Mouse (Mus musculus) mouse trophoblast stem cell (cell line): Measurements from ENCODE around the gene Aip.

Source experiments
- in situ Hi-C, 2 experiments: fragments of 300-500 bp; cut with MseI, MboI; formaldehyde crosslinking; loops; 2 replicates in 1 of 2; 3 replicates in 1 of 2; pipeline ENCODE4 v1.15.1; 2025

Gene Aip

DNA sequence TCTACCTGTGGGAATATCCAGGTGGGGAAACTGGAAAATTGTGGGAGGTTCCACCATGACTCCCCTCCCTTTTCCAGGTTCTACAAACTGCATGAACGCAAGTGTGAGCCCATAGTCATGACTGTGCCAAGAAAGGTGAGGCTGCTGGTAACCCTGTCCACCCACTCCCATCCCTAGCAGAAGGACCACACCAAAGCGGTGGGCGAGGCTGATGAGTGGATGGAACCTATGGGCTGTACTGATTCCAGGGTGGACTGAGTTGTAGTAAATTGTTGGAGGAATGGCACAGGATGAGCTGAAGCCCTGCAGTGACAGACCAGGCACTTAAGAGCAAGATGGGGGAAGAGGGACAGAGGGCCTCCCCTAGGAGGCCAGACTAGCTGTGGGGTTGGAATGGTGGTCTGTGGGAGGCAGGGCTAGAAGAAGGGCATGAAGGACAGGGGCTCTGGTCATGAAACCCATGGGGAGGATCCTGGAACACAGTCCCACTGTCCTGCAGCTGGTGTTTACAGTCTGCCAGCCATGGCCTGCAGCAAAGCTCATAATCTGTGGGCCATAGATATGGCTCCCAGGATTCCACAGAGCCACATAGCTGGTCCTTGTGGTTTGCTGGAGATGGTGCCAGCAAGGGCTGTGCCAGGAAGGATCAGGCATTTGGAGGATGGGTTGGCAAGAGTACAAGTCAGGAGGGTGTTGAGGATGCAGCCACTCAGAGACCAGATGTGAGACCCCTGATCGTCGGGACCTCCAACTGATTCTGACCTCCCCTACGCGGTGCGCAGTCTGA lies 27.0 kb upstream of the Aip start:
- in situ Hi-C loops: no loop called here

DNA sequence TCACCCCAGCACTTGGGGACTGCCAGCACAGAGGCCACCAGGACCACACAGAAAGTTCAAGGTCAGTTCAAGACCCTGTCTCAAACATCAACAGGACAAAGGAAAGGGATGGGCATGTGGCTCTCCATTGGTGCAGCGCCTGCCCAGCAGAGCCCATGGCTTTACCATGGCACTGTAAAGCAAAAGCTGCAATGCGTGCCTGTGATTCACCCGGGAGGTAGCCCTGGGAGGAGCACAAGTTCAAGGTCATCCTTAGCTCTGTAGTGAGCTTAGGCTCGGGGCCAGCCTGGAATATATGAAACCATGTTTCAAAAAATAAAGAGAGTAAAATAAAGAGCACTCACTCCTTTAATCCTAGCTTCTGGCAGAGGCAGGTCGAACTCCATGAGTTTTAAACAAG lies 26.2 kb upstream of the Aip start:
- in situ Hi-C loops: no loop called here

DNA sequence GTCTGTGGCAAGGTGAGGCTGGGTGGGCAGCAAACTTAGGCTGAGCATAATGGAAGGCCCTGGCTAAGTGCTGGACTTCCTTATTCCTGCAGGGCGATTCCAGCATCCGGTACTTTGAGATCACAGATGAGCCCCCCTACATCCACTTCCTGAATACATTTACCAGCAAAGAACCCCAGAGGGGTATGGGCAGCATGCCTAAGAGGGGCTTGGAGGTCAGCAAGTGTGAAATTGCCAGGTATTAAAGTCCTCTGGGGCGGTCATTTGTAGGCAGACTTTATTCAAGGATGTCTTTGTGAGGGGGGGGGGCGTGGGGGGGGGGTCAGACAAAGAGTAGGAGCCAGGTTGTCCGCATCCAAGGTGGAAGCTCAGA lies 25.8 kb upstream of the Aip start:
- in situ Hi-C loops: no loop called here

DNA sequence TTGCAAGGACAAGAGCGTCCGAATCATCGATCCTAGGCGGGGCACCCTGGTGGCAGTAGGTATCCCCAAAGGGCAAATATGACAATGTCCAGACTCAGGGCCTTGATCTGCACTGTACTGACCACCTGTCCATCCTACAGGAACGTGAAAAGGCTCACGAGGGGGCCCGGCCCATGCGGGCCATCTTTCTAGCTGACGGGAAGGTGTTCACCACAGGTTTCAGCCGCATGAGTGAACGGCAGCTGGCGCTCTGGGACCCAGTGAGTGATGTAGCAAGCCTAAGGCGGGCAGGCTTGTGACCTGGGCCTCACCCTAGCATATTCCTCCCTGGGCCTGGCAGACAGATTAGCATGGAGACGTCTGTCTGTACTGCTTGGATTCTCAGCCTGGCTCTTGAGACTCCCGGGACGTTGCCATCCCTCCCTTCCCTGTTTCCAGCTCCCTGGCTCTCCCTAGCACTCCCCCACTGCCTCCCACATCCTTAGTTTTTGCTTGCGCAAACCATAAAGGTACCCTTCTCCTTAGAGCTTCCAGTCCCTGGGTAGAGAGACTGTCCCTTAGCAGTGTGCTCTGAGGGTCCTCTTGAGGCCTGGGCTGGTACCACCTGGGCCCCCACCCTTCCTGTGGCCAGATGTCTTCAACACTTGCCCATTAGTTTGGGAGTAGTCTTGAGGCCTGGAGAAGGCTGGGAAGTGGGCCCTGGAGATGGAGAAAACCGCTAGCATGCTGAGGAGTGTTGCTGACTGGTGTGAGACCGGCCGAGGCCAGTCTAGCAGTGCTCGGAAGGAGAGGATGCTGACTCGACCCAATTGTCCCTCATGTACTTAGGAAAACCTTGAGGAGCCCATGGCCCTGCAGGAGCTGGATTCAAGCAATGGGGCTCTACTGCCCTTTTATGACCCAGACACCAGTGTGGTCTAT lies 25.2 kb upstream of the Aip start:
- in situ Hi-C loops: no loop called here

DNA sequence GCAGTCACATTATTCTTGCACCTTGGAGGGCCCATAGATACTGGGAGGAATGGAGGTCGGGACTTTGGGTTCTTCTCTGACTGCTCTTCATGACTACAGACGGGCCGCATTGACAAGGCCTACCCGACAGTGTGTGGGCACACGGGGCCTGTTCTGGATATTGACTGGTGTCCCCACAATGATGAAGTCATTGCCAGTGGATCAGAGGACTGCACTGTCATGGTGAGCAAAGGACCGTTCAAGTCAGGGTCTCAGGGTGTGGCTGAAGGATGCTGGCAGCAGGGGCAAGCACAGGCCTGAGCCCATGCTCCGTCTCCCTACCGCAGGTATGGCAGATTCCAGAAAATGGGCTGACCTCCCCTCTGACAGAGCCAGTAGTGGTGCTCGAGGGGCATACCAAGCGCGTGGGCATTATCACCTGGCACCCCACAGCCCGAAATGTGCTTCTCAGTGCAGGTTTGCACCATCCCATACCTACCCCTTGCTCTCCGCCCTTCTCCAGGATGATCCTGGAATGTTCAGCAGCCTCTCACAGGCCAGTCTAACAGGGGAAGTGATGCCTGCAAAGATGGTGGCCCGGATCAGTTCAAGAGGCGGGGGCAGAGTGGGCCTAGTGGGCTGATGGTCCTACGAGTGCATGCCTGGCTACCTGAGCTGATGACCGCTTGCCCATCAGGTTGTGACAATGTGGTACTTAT lies 24.3 kb upstream of the Aip start:
- in situ Hi-C loops: no loop called here

DNA sequence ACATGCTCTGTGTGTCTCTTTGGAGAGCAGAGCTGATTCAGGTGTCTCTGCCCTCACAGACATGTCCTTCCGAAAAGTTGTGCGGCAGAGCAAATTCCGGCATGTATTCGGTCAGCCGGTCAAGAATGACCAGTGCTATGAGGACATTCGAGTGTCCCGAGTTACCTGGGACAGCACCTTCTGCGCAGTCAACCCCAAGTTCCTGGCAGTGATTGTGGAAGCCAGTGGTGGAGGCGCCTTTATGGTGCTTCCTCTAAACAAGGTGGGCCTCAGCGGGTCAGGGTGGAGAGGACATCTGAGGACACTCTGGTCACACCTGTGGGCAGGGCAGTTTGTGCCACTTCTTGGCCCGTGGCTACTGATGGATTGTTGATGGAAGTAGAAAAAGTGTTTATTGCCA lies 23.6 kb upstream of the Aip start:
- in situ Hi-C loops: no loop called here

DNA sequence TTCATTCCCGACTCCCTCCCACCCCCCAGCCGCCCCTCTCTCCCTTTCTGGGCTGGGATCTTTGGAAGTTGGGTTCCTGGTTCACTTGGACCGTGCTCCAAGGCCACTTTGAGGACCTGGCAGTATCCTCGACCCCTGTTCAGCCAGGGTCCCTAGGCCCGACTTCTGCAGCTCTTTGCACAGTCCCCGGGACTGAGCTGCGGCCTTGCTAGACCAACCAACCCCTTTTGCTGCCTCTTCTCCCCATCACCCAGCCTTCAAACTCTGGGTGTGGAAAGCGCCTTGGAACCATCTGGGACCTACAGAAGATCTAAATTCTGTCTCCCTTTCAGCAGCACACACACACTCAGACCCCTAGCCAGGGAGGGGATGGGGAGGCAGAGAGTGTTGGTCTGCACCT lies 23.2 kb upstream of the Aip start:
- in situ Hi-C loops: no loop called here

DNA sequence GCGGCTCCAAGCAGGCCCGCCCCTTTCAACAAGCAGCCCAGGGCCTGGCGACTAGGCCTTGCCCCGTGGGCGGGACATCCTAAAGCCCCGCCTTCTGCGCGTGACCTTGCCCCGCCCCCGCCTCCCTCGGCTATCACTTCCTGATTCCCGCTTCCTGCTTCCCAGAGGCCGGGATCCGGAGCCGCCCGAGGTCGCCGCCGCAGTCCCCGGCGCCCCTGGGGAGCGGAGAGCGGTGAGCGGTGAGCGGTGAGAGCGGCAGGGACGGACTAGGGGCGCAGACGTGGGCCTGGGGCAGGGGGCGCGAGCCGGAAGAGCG lies 22.8 kb upstream of the Aip start, which contains the start of gene Coro1b:
Gene Coro1b (plus strand): TSS at position 129 of the 316 bp plus-strand sequence.
- in situ Hi-C loops: no loop called here

DNA sequence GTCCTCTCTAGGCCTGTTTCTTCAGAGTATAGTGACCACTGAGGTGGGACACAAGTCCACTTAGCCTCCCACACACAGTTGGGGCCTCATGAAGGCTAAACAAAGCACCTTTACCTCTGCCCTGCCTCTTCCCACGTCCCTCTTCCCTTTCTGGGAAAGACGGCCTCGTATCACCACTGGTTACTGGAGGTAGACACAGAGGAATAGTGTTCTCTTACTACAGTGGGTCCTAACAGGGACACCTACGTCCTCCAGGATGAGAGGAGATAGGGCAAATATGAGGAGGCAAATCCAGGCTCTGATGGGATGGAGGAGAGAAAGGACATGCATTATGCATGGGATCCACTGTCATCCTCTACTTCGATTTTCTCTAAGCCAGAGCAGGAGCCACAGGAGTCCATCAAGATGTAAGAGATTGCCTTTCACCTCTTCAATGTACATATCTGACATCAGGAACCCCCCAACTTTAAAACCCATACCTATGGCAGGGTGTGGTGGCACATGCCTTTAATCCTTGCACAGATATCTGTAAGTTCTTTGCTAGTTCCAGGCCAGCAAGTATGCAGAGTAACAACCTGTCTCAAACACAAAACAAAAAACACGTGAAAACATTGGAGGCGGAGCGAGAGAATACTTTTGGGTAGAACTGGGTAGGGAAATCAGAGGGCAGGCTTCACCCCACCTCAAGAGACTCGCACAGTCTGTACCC lies 22.3 kb upstream of the Aip start:
- in situ Hi-C loops: no loop called here

DNA sequence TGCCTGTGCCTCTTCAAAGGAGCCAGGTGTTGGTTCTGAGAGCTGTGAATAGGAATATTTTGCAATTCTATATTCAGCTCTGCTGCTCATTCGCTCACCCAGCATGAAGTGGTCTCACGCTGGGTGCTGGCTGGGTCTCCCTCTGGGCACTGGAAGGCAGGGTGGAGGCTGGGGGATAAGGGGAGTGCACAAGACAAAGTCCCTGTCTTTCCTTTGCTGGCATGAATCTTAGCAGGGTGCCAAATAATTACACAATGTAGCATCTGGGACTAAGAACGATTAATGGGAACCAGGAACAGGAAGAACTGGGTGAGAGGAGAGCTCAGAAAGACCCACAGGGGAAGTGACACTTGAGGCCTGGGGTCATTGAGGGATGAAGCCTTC lies 21.4 kb upstream of the Aip start:
- in situ Hi-C loops: no loop called here

DNA sequence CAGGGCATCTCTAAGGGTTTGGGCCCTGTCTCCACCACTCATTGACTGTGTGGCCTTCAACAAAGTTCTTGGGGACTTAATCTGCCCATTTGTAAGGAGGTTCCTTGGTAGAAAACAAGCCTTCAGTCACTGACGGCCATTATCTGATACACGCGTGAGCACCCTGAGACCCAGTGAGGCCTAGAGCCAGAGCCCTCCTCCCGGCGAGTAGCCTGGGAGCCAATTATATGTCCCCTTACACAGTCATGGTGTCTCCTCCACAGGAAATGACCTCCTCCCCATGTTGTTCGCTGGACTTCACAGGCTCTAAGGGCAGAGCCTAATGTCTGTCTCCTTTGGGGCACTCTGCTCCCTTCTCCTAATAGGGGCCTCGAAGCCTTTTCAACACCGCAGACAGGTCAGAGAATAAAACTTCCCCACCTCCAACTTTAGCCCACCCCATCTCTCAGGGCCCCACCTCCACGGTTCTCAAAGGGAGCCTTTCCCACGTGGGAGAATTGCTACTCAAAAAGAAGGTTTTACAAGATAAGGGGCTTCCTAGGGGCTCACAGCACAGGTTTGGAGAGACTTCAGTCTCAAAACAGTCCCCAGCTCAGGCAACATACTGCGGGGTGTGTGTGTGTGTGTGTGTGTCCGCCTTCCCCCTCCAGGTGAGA lies 20.8 kb upstream of the Aip start:
- in situ Hi-C loops: no loop called here

DNA sequence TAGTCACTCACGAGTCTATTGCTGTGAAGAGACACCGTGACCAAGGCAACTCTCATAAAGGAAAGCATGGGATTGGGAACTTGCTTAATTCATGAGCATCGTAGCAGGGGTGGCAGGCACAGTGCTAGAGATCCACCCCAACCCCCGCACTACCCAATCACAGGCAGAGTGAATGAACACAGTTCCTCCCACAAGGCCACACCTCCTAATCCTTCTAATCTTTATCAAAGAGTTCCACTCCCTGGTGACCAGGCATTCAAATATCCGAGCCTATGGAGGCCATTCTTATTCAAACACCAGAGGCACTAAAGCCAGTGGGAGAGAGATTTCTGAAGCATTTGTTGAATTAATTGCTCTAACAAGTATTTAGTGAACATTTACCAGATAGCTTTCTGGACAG lies 20.3 kb upstream of the Aip start:
- in situ Hi-C loops: no loop called here

DNA sequence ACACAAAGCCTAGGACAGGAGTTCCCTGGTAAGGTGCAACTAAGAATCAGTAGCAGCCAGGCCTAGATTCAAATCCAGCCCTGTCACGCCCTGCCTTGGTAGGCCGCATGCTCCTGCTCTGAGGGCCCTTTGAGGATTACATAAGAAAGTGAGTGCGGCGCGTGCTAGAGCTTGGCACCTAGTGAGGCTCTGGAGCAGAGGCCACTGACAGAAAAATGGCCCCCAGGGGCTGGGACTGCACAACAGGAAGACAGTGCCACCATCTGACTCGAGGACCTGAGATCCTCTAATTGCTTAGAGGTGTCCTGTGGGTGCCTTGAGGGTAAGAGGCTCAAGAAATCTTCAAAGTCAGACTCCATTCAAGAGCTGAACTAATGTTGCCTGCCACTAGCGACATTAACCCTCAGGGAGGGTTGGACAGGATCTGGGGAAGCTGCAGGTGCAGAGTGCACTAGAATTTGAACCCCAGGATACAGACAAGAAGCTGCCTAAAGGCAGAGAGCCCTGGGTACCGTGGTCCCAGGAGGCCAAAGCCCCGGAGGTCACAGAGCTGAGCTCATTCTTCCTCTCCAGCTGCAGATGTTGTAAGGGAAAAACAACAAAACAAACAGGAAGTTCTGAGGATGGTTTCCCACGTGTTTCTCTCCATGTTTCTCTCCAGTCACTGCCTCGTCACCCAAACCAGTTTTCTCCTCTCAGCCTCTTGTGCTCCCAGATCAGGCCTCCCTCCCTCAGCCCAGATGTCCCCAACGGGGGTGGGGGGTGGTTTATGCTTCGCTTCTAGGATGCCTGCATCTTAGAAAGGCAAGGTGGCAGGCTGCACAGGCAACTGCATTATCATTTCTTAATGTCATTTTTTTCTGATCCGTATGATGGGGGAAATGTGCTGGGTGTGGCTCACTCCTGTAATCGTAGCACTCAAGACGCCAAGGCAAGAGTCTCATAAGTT lies 19.2 kb upstream of the Aip start:
- in situ Hi-C loops: no loop called here

DNA sequence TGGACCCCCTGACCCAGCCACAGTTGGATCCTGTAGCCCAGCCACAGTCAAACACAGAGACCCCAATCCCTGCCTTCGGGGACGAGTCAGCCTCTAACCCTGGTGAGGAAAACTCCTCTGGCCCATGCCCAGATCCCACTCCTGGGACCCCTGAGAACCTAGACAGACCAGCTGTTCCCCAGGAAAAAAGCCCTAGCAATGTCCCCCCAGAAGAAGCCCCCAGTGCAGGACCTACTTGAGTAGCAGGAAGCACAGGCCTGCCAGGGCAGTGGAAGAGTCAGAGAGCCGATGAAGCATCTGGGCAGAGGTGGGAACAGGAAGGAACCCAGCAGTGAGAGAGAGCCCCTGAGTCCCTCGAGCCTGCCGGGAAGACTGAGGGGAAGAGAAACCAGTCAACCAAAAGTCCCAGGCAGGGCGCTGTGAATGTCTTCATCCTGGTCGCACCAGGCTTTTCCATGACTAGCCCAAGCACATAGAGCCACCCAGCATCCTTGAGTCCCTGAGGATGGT lies 18.2 kb upstream of the Aip start, which contains the start of gene Cabp4:
Gene Cabp4 (minus strand): TSS at position 275 of the 510 bp plus-strand sequence.
- in situ Hi-C loops: no loop called here

DNA sequence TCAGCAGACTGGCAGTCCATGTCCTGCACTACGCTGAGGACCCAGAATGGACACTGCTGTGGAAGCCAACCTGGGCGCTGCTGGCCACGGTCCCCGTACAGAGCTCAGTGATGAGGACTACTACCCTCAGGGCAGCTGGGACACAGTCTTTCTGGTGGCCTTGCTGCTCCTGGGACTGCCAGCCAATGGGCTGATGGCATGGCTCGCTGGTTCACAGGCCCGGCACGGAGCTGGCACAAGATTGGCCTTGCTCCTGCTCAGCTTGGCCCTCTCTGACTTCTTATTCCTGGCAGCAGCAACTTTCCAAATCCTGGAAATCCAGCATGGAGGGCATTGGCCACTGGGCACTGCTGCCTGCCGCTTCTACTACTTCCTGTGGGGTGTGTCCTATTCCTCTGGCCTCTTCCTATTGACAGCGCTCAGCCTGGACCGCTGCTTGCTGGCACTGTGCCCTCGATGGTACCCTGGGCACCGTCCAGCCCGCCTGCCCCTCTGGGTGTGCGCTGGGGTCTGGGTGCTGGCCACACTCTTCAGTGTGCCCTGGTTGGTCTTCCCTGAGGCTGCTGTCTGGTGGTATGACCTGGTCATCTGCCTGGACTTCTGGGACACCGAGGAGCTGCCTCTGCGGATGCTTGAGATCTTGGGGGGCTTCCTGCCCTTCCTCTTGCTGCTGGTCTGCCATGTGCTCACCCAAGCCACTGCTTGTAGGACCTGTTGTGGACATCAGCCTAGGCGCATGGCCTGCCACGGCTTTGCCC lies 16.9 kb upstream of the Aip start:
- in situ Hi-C loops: no loop called here

DNA sequence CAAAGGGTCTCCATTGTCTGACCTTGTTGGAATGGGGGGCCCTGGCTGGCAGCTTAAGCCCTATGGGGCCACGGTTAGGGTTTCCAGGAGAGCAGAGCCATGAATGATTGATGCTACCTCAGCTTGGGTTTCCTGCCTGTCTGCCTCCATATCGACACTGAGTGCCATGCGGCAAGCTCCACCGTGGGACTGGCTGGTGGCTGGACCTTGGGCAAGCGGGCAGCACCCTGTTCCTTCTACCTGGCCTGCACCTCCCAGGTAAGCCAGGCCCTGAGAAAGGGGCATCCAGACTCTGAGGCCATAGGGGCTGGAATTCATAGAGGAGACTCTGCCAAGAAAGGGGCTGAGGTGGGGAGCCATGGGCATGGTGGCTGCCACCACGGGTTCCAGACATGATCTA lies 14.5 kb upstream of the Aip start:
- in situ Hi-C loops: no loop called here

DNA sequence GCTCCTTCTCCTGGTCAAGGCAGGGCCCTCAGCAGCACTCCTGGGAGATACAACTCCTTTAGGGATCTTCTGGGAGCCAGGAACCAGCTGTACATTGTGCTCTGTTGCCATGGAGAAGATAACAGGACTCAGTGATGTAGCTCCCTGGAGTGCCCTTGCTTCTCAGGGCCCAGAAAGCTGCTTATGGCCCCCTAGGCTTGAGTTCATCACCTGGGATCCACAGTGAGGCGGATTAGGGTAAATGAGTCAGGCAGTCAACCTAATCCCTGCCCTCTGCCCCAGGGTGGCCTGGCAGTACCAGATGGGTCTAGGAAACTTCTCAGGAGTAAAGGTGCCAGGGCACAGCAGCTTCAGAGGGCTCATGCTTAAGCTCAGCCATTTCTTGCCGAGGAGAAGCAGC lies 13.8 kb upstream of the Aip start, which contains the start of gene Gpr152:
Gene Gpr152 (plus strand): TSS at position 342 of the 400 bp plus-strand sequence.
- in situ Hi-C loops: no loop called here

DNA sequence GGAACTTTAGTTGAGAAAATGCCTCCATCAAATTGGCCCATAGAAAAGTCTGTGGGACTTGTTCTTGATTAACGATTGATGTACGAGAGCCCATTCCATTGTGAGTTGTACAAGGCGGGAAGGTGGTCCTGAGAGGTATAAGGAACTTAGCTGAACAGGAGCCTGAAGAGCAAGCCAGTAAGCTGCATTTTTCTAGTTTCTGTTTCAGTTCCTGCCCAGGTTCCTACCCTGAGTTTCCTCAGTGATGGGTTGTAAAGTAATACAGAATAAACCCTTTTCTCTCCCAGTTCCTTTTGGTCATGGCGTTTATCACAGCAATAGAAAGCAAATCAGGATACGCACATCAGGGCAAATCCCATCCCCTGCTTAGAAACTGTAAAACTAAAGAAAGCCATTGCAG lies 12.3 kb upstream of the Aip start:
- in situ Hi-C loops: no loop called here

DNA sequence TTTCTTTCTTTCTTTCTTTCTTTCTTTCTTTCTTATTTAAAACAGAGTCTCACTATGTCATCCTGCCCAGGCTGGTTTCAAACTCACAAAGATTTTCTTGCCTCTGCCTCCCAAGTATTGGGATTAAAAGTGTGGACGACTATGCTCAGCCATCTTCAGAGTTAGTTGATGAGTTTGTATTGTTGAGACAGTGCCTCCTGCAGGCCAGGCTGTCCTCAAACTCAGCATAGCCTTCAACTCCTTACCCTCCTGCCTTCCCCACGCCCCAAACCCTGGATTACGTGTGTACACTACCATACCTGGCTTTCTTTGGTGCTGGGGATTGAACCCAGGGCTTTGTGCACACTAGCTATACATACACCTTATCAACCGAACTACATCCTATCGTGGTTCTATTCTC lies 10.8 kb upstream of the Aip start:
- in situ Hi-C loops: no loop called here
